Mouse (Mus musculus): ENCODE data around the gene Kcnma1. TPM values are rescaled to one million over a fixed set of nuclear protein-coding genes. Genes with fewer than 3 reads are reported as not detected.

Gene Kcnma1
- total and polyA plus RNA-seq, 2 experiments: 0.18 TPM; not detected in 1

DNA sequence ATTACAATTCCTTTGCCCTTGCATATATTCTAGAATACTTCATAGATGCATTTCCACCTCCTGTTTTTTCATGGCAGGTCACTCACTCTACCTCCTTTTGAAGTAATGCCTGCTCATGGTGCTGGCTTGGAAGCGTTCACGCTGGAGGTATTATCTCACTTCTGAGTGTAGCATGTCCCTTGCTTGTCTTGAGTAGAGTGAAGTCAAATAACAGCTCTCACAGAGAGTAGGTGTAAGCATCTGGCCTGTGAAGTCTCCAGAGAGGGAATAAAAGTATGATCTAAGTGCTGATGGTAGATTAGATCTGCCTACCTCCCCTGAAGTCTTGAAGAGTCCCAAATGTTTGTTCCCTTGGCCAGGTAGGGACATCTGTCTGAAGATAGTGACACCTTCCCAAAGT is 607.2 kb downstream of the Kcnma1 start:
- Histone ChIP-seq H3K4me1 (ENCODE audit: control insufficient read depth, insufficient read depth, low read length) (no peaks in the 10 kb centered on the region), H3K27ac (replicated peaks; ENCODE audit: insufficient read depth, low read depth, low read length) (no peak overlapping the region), H3K36me3 (ENCODE audit: control insufficient read depth, insufficient read depth, low read length) (no peaks in the 10 kb centered on the region), H3K4me3 (ENCODE audit: insufficient read depth, low read depth, low read length) (no peak overlapping the region), H3K27me3 (ENCODE audit: control insufficient read depth, insufficient read depth, low read length) (no peaks in the 10 kb centered on the region), H3K79me2 (ENCODE audit: control insufficient read depth, insufficient read depth, low read length) (no peaks in the 10 kb centered on the region), H3K9ac (ENCODE audit: low read depth, low read length) (no peak overlapping the region)
- 74% methylated on average over 2 of the region's 2 CpGs for WGBS
- no peak for DNase-seq (ENCODE audit: extremely low read depth, low read depth, low spot score)
- TF ChIP-seq CTCF (IDR thresholded peaks at IDR 0.05; ENCODE audit: low read depth, low read length) (no peak), POLR2A (IDR thresholded peaks at IDR 0.05; ENCODE audit: extremely low read depth, insufficient read depth, low read length) (no peak)

DNA sequence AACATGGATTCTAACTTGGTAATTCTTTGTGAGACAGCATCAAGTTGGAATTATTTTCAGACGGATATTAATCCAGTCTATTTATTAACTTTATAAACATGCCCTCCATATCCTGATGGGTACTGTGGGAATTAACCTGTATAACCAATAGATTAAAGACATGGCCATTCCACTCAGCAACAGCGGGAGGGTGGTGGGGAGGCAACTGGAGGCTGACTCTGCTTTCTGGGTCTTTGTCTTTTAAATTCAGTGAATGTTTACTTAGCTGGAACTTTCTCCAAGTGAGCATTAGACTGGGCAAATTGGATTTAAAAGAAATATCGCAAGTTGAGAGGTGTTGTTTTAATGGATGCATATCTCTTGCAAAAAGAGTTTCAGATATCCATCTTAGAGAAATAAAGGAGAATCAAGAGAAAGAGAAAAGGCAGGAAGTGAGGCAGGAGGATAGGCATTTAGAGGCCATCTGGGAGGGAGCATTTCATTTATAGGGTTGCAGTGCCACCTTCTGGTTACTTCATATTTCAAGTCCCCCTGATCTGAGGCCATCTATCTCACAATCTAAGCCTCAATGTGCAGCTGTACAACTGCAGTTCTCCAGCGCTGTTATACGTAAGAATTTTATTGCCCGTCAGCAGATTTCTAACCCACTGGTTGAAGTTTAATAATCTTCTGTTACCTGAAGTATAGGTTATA is 613.4 kb downstream of the Kcnma1 start:
- H3K4me3 ChIP-seq (ENCODE audit: insufficient read depth, low read depth, low read length): no peak overlapping the region
- TF ChIP-seq POLR2A (IDR thresholded peaks at IDR 0.05; ENCODE audit: extremely low read depth, insufficient read depth, low read length): no peak
- TF ChIP-seq CTCF (IDR thresholded peaks at IDR 0.05; ENCODE audit: low read depth, low read length): peak; percentile 29; the same call in 1 of the 2 replicates
- no peaks in the 10 kb centered on the region for H3K27me3 ChIP-seq (ENCODE audit: control insufficient read depth, insufficient read depth, low read length)
- DNase-seq (ENCODE audit: extremely low read depth, low read depth, low spot score): peak; percentile 10
- H3K36me3 ChIP-seq (ENCODE audit: control insufficient read depth, insufficient read depth, low read length): no peaks in the 10 kb centered on the region
- 22% methylated on average over 6 of the region's 6 CpGs for WGBS
- no peaks in the 10 kb centered on the region for H3K79me2 ChIP-seq (ENCODE audit: control insufficient read depth, insufficient read depth, low read length)
- H3K4me1 ChIP-seq (ENCODE audit: control insufficient read depth, insufficient read depth, low read length): no peaks in the 10 kb centered on the region
- no peak overlapping the region for H3K27ac ChIP-seq (replicated peaks; ENCODE audit: insufficient read depth, low read depth, low read length)
- no peak overlapping the region for H3K9ac ChIP-seq (ENCODE audit: low read depth, low read length)

DNA sequence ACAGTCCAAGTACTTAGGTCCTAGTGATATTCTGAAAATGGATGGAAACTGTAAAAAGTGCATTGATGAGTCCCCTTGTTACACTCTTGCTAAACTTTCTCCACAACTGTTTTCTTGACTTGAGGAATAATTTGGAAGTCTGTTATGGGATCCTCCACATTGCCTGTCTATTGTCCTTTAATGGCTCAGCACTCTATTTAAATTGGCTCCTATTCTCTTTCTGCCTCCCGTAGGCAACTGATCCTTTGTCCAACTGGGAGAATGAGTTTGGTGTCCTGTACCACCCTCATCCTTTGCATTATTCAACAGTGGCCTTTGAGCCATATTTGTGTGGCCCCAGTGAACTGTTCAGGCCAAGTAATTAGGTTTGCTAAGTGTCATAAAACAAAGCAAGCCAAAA is 616.6 kb downstream of the Kcnma1 start:
- WGBS: 76% methylated on average over 1 of the region's 1 CpGs
- DNase-seq (ENCODE audit: extremely low read depth, low read depth, low spot score): no peak
- TF ChIP-seq CTCF (IDR thresholded peaks at IDR 0.05; ENCODE audit: low read depth, low read length) (no peak), POLR2A (IDR thresholded peaks at IDR 0.05; ENCODE audit: extremely low read depth, insufficient read depth, low read length) (no peak)
- Histone ChIP-seq H3K27me3 (ENCODE audit: control insufficient read depth, insufficient read depth, low read length) (no peaks in the 10 kb centered on the region), H3K36me3 (ENCODE audit: control insufficient read depth, insufficient read depth, low read length) (no peaks in the 10 kb centered on the region), H3K4me1 (ENCODE audit: control insufficient read depth, insufficient read depth, low read length) (no peaks in the 10 kb centered on the region), H3K9ac (ENCODE audit: low read depth, low read length) (no peak overlapping the region), H3K27ac (replicated peaks; ENCODE audit: insufficient read depth, low read depth, low read length) (no peak overlapping the region), H3K79me2 (ENCODE audit: control insufficient read depth, insufficient read depth, low read length) (no peaks in the 10 kb centered on the region), H3K4me3 (ENCODE audit: insufficient read depth, low read depth, low read length) (no peak overlapping the region)

DNA sequence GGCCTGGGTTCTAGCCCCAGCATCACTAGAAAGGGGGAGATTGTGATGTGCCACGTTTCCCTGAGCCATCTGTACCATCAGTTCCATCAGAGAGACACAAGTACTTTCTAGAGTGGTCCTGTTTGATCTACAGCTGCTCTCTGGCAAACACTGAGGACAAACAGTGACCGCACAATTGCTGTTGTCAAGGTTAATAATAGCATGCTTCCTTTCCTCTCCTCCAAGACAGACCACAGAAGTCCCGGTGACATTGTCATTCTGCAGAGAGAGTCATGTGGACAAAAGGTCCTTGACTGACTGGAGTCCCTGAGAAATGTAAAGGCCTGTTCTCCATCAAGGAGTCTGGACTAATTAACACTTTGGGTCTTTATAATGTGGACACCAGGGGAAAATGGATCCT is 622.7 kb downstream of the Kcnma1 start:
- DNase-seq (ENCODE audit: extremely low read depth, low read depth, low spot score): no peak
- WGBS: 35% methylated on average over 3 of the region's 3 CpGs
- no peaks in the 10 kb centered on the region for H3K4me1 ChIP-seq (ENCODE audit: control insufficient read depth, insufficient read depth, low read length)
- H3K4me3 ChIP-seq (ENCODE audit: insufficient read depth, low read depth, low read length): no peak overlapping the region
- H3K79me2 ChIP-seq (ENCODE audit: control insufficient read depth, insufficient read depth, low read length): no peaks in the 10 kb centered on the region
- H3K27me3 ChIP-seq (ENCODE audit: control insufficient read depth, insufficient read depth, low read length): no peaks in the 10 kb centered on the region
- no peak for TF ChIP-seq POLR2A (IDR thresholded peaks at IDR 0.05; ENCODE audit: extremely low read depth, insufficient read depth, low read length)
- H3K36me3 ChIP-seq (ENCODE audit: control insufficient read depth, insufficient read depth, low read length): no peaks in the 10 kb centered on the region
- no peak overlapping the region for H3K27ac ChIP-seq (replicated peaks; ENCODE audit: insufficient read depth, low read depth, low read length)
- no peak overlapping the region for H3K9ac ChIP-seq (ENCODE audit: low read depth, low read length)

DNA sequence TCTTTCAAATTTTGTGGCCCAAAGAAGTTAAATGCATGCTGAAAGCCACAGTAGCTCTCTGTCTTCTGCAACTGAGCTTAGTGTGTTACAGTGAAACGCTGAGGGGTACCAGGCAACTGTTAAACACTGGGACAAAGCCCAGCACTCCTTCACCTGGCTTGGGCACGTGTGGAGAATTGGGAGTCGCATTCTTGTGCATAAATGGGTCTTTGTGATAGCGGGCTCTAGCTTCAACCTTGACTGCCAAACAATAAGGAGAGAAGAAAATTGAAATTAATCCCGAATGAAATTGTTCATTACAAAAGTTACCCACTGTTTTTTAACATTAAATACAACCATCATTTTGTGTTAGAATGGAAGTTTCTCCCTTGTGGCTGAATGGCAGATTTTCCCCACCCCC is 623.5 kb downstream of the Kcnma1 start:
- 80% methylated on average over 5 of the region's 5 CpGs for WGBS
- Histone ChIP-seq H3K4me3 (ENCODE audit: insufficient read depth, low read depth, low read length) (no peak overlapping the region), H3K36me3 (ENCODE audit: control insufficient read depth, insufficient read depth, low read length) (no peaks in the 10 kb centered on the region), H3K27ac (replicated peaks; ENCODE audit: insufficient read depth, low read depth, low read length) (no peak overlapping the region), H3K79me2 (ENCODE audit: control insufficient read depth, insufficient read depth, low read length) (no peaks in the 10 kb centered on the region), H3K9ac (ENCODE audit: low read depth, low read length) (no peak overlapping the region), H3K4me1 (ENCODE audit: control insufficient read depth, insufficient read depth, low read length) (no peaks in the 10 kb centered on the region), H3K27me3 (ENCODE audit: control insufficient read depth, insufficient read depth, low read length) (no peaks in the 10 kb centered on the region)
- DNase-seq (ENCODE audit: extremely low read depth, low read depth, low spot score): no peak
- TF ChIP-seq CTCF (IDR thresholded peaks at IDR 0.05; ENCODE audit: low read depth, low read length): no peak
- no peak for TF ChIP-seq POLR2A (IDR thresholded peaks at IDR 0.05; ENCODE audit: extremely low read depth, insufficient read depth, low read length)

DNA sequence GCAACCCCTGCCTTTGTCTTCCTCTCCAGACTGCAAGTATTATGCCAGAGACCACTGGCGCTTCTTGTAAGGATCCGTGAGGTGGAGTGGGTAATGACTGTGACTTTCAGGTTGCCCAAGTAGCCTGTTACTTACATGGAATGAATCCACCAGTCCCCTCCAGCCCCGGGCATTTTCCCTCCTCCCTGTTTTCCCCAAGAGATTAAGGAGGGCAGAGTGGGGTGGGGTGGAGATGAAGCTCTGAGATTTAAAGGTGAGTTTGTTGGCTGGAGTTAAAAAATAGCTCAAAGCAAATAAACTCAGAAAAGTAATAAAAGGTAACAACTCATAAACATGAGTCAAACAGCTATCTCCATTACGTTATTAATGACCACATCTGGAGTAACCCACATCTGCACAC is 624.1 kb downstream of the Kcnma1 start:
- no peaks in the 10 kb centered on the region for H3K79me2 ChIP-seq (ENCODE audit: control insufficient read depth, insufficient read depth, low read length)
- H3K27me3 ChIP-seq (ENCODE audit: control insufficient read depth, insufficient read depth, low read length): no peaks in the 10 kb centered on the region
- WGBS: 60% methylated on average over 4 of the region's 4 CpGs
- H3K9ac ChIP-seq (ENCODE audit: low read depth, low read length): no peak overlapping the region
- DNase-seq (ENCODE audit: extremely low read depth, low read depth, low spot score): no peak
- no peaks in the 10 kb centered on the region for H3K36me3 ChIP-seq (ENCODE audit: control insufficient read depth, insufficient read depth, low read length)
- no peak for TF ChIP-seq POLR2A (IDR thresholded peaks at IDR 0.05; ENCODE audit: extremely low read depth, insufficient read depth, low read length)
- H3K27ac ChIP-seq (replicated peaks; ENCODE audit: insufficient read depth, low read depth, low read length): no peak overlapping the region
- no peak overlapping the region for H3K4me3 ChIP-seq (ENCODE audit: insufficient read depth, low read depth, low read length)
- no peaks in the 10 kb centered on the region for H3K4me1 ChIP-seq (ENCODE audit: control insufficient read depth, insufficient read depth, low read length)

Measured in liver, adult 2 months (tissue).